Mouse (Mus musculus) bone marrow macrophage, adult 2 months (primary cell): ENCODE data around the gene Pou5f1.

Experiments
- CTCF ChIP-seq: IDR thresholded peaks from 2 replicates; pipeline ENCODE4 v1.5.1; 2012; ENCODE audit warnings: low read depth, mild to moderate bottlenecking, low read length, moderate library complexity
- POLR2A ChIP-seq: IDR thresholded peaks from 2 replicates; pipeline ENCODE4 v1.6.1; 2012; ENCODE audit warnings: mild to moderate bottlenecking, low read depth, low read length, borderline replicate concordance

GRCm38 (mm10) chr17:35544680-35545079, 38.9 kb downstream of the Pou5f1 start:
- TF ChIP-seq POLR2A (no peak), CTCF (peak; percentile 95)
